Mouse (Mus musculus) liver, postnatal 0 days (tissue): Measurements from ENCODE around the gene Slc23a2. TPM values are rescaled to one million over a fixed set of nuclear protein-coding genes. Genes with fewer than 3 reads are reported as not detected.

Experiments used
- ATAC-seq: fragments of 200-750 bp; cut with Nextera tagmentation; 2 replicates; pipeline ENCODE4 v1.8.0; 2017; ENCODE audit warnings: mild to moderate bottlenecking, moderate library complexity
- DNase-seq: peaks from one replicate; pipeline ENCODE4 v3.0.0-alpha.2; 2016
- H3K27ac ChIP-seq: fragments of 300-500 bp; sonication (generic); 2 replicates; pipeline ENCODE4 v1.5.1; 2014; ENCODE audit warnings: antibody characterized with exemption, moderate library complexity, mild to moderate bottlenecking, low read depth
- H3K27me3 ChIP-seq: fragments of 300-500 bp; sonication (generic); 2 replicates; pipeline ENCODE4 v1.6.1; 2014; ENCODE audit warnings: low read length, control low read depth, mixed read lengths; ENCODE audit not compliant: insufficient read depth
- H3K36me3 ChIP-seq: fragments of 300-500 bp; sonication (generic); replicated peaks from 2 replicates; pipeline ENCODE4 v1.6.1; 2014; ENCODE audit warnings: mild to moderate bottlenecking, control low read depth, low read length, moderate library complexity, mixed read lengths; ENCODE audit not compliant: insufficient read depth
- H3K4me1 ChIP-seq: fragments of 300-500 bp; sonication (generic); 2 replicates; pipeline ENCODE4 v1.6.1; 2014; ENCODE audit warnings: antibody characterized with exemption, mild to moderate bottlenecking, control low read depth; ENCODE audit not compliant: insufficient read depth
- H3K4me2 ChIP-seq: fragments of 300-500 bp; sonication (generic); 2 replicates; pipeline ENCODE4 v1.6.1; 2014; ENCODE audit warnings: low read depth, mild to moderate bottlenecking, low read length, moderate library complexity, mixed read lengths
- H3K4me3 ChIP-seq: fragments of 300-500 bp; sonication (generic); 2 replicates; pipeline ENCODE4 v1.5.1; 2014; ENCODE audit warnings: low read depth, low read length
- H3K9ac ChIP-seq: fragments of 300-500 bp; sonication (generic); replicated peaks from 2 replicates; pipeline ENCODE4 v1.6.1; 2014; ENCODE audit warnings: mild to moderate bottlenecking, moderate library complexity
- H3K9me3 ChIP-seq: fragments of 300-500 bp; sonication (generic); 2 replicates; pipeline ENCODE4 v1.6.1; 2016; ENCODE audit warnings: mild to moderate bottlenecking, control low read depth, low read length, mixed read lengths
- CTCF ChIP-seq: sonication (generic); IDR thresholded peaks from 2 replicates; pipeline ENCODE4 v1.5.1; 2016; ENCODE audit warnings: antibody characterized with exemption, low read depth
- EP300 ChIP-seq: IDR thresholded peaks from 2 replicates; pipeline ENCODE4 v1.6.1; 2016; ENCODE audit warnings: antibody characterized with exemption, low read depth, mild to moderate bottlenecking
- WGBS: fragments of 180-500 bp; shearing (Covaris S2); extraction: QIAGEN DNeasy Blood & Tissue Kit; methylation state at CpG from one replicate; pipeline ENCODE4 v1.1.7; 2014; ENCODE audit not compliant: insufficient replicate concordance; 5-methylcytosine and 5-hydroxymethylcytosine counted together
- polyA plus RNA-seq: library from polyadenylated mRNA; unstranded; fragments of >200 nt; fragmentation: Nextera tagmentation; extraction: Ambion mirVana; gene quantifications from 2 replicates; pipeline ENCODE4 v1.2.1, GENCODE M21; 2015

The Slc23a2 gene
- polyA plus RNA-seq, 1 experiment from 2014 or later = 9.1 TPM

GRCm38 (mm10) chr2:132127904-132128303 is 17.0 kb downstream of the Slc23a2 start:
- ATAC-seq (no peak), DNase-seq (no peak)
- TF ChIP-seq CTCF (no peak), EP300 (no peak)
- no peaks in the 10 kb centered on the region for H3K27me3 ChIP-seq
- no peak overlapping the region for H3K4me2 ChIP-seq
- no peaks in the 10 kb centered on the region for H3K4me1 ChIP-seq
- H3K36me3 ChIP-seq = no peaks in the 10 kb centered on the region
- H3K9me3 ChIP-seq = no peaks in the 10 kb centered on the region
- no peak overlapping the region for H3K27ac ChIP-seq
- 74% methylated on average over 10 of the region's 10 CpGs for WGBS
- no peak overlapping the region for H3K4me3 ChIP-seq
- H3K9ac ChIP-seq = no peak overlapping the region

GRCm38 (mm10) chr2:132126292-132126691 is 18.6 kb downstream of the Slc23a2 start:
- no peak for DNase-seq
- H3K4me2 ChIP-seq = no peak overlapping the region
- H3K9me3 ChIP-seq = no peaks in the 10 kb centered on the region
- H3K27ac ChIP-seq = no peak overlapping the region
- ATAC-seq = no peak
- no peaks in the 10 kb centered on the region for H3K4me1 ChIP-seq
- H3K4me3 ChIP-seq = no peak overlapping the region
- no peaks in the 10 kb centered on the region for H3K27me3 ChIP-seq
- 81% methylated on average over 1 of the region's 1 CpGs for WGBS
- no peak for TF ChIP-seq EP300
- no peak for TF ChIP-seq CTCF
- H3K9ac ChIP-seq = no peak overlapping the region
- no peaks in the 10 kb centered on the region for H3K36me3 ChIP-seq

GRCm38 (mm10) chr2:132123063-132123462 is 21.8 kb downstream of the Slc23a2 start:
- H3K27ac ChIP-seq = no peak overlapping the region
- WGBS = 65% methylated on average over 4 of the region's 4 CpGs

GRCm38 (mm10) chr2:132121050-132121449 is 23.9 kb downstream of the Slc23a2 start:
- DNase-seq = no peak
- no peak for ATAC-seq
- H3K9me3 ChIP-seq = no peaks in the 10 kb centered on the region
- H3K9ac ChIP-seq = no peak overlapping the region
- H3K27me3 ChIP-seq = no peaks in the 10 kb centered on the region
- no peak for TF ChIP-seq CTCF
- TF ChIP-seq EP300 = no peak
- no peak overlapping the region for H3K4me2 ChIP-seq
- H3K4me3 ChIP-seq = no peak overlapping the region
- no peaks in the 10 kb centered on the region for H3K36me3 ChIP-seq
- H3K27ac ChIP-seq = no peak overlapping the region
- 75% methylated on average over 3 of the region's 3 CpGs for WGBS
- no peaks in the 10 kb centered on the region; the same call in 1 of the 2 replicates for H3K4me1 ChIP-seq

More at GRCm38 (mm10) chr2:132123063-132123462, 21.8 kb downstream of the Slc23a2 start:
- no peaks in the 10 kb centered on the region for H3K9me3 ChIP-seq
- H3K36me3 ChIP-seq = no peaks in the 10 kb centered on the region
- H3K27me3 ChIP-seq = no peaks in the 10 kb centered on the region
- DNase-seq (no peak), ATAC-seq (no peak)
- TF ChIP-seq CTCF (no peak), EP300 (no peak)
- no peaks in the 10 kb centered on the region; the same call in 1 of the 2 replicates for H3K4me1 ChIP-seq
- no peak overlapping the region for H3K4me3 ChIP-seq
- no peak overlapping the region for H3K9ac ChIP-seq
- H3K4me2 ChIP-seq = no peak overlapping the region

- Histone ChIP-seq H3K9me3 (no peaks in the 10 kb centered on the region), H3K4me1 (no peaks in the 10 kb centered on the region; the same call in 1 of the 2 replicates), H3K4me3 (no peak overlapping the region), H3K27ac (no peak overlapping the region), H3K27me3 (no peaks in the 10 kb centered on the region), H3K36me3 (no peaks in the 10 kb centered on the region), H3K4me2 (no peak overlapping the region), H3K9ac (no peak overlapping the region)
- ATAC-seq = no peak
- 66% methylated on average over 1 of the region's 1 CpGs for WGBS
- no peak for DNase-seq
- TF ChIP-seq EP300 (no peak), CTCF (no peak)
These were observed 26.3 kb downstream of the Slc23a2 start for GRCm38 (mm10) chr2:132118646-132119045.

GRCm38 (mm10) chr2:132115936-132116335 is 29.0 kb downstream of the Slc23a2 start:
- no peaks in the 10 kb centered on the region for H3K9me3 ChIP-seq
- no peak overlapping the region for H3K4me2 ChIP-seq
- H3K4me3 ChIP-seq = no peak overlapping the region
- ATAC-seq (no peak), DNase-seq (no peak)
- H3K9ac ChIP-seq = no peak overlapping the region
- no peak overlapping the region for H3K27ac ChIP-seq
- no peaks in the 10 kb centered on the region for H3K27me3 ChIP-seq
- TF ChIP-seq CTCF = no peak
- TF ChIP-seq EP300 = no peak
- H3K4me1 ChIP-seq = no peaks in the 10 kb centered on the region; the same call in none of the 2 replicates
- 79% methylated on average over 5 of the region's 5 CpGs for WGBS
- no peaks in the 10 kb centered on the region for H3K36me3 ChIP-seq

- TF ChIP-seq CTCF (no peak), EP300 (no peak)
- ATAC-seq (no peak), DNase-seq (no peak)
- Histone ChIP-seq H3K27ac (no peak overlapping the region), H3K9ac (no peak overlapping the region), H3K4me1 (no peaks in the 10 kb centered on the region; the same call in none of the 2 replicates), H3K27me3 (no peaks in the 10 kb centered on the region), H3K36me3 (no peaks in the 10 kb centered on the region), H3K4me2 (no peak overlapping the region), H3K4me3 (no peak overlapping the region), H3K9me3 (no peaks in the 10 kb centered on the region)
- WGBS = 62% methylated on average over 6 of the region's 6 CpGs
These were observed 29.6 kb downstream of the Slc23a2 start for GRCm38 (mm10) chr2:132115344-132115743.
